Mouse (Mus musculus) CH12.LX (cell line): Measurements from ENCODE around the gene Tekt4. TPM values are rescaled to one million over a fixed set of nuclear protein-coding genes. Genes with fewer than 3 reads are reported as not detected.

Experiments
- DNase-seq: peaks from one replicate; pipeline ENCODE4 v3.0.0-alpha.2; 2013; ENCODE audit errors: extremely low read depth
- H3K27ac ChIP-seq: 2 replicates; pipeline ENCODE4 v1.5.1; 2012; ENCODE audit warnings: low read depth, mild to moderate bottlenecking, control low read depth, moderate library complexity; ENCODE audit not compliant: insufficient read depth
- H3K27me3 ChIP-seq: replicated peaks from 2 replicates; pipeline ENCODE3; 2012; ENCODE audit warnings: inconsistent platforms
- H3K36me3 ChIP-seq, 2 experiments: replicated peaks in 1 of 2; 2 replicates each; pipeline versions ENCODE3 to v1.6.1; 2012; ENCODE audit warnings: inconsistent platforms in 1 of 2, low read length in 1 of 2, mild to moderate bottlenecking in 1 of 2, mixed read lengths in 1 of 2, moderate library complexity in 1 of 2; ENCODE audit not compliant: control insufficient read depth in 1 of 2, insufficient read depth in 1 of 2
- H3K4me1 ChIP-seq, 2 experiments: 2 replicates each; pipeline ENCODE4 v1.6.1; 2012; ENCODE audit warnings: inconsistent platforms in 1 of 2, moderate library complexity in 1 of 2; ENCODE audit not compliant: insufficient read depth in 2 of 2, control insufficient read depth in 1 of 2
- H3K4me2 ChIP-seq: 2 replicates; pipeline ENCODE4 v1.6.1; 2012; ENCODE audit warnings: low read depth, mild to moderate bottlenecking, control low read depth; ENCODE audit not compliant: poor library complexity, insufficient read depth, severe bottlenecking
- H3K4me3 ChIP-seq, 3 experiments: fragments of 150-350 bp in 1 of 3; sonication (generic) in 1 of 3; replicated peaks in 1 of 3; 2 replicates each; pipeline versions ENCODE3 to v1.5.1; 2011 to 2012; ENCODE audit warnings: low read depth in 2 of 3, low read length in 2 of 3, mild to moderate bottlenecking in 2 of 3, moderate library complexity in 2 of 3, control low read depth in 1 of 3, improper control_type of control experiment in 1 of 3, inconsistent platforms in 1 of 3, mixed read lengths in 1 of 3; ENCODE audit not compliant: poor library complexity in 1 of 3
- H3K79me2 ChIP-seq: replicated peaks from 2 replicates; pipeline ENCODE4 v1.6.1; 2012; ENCODE audit warnings: mild to moderate bottlenecking, moderate library complexity; ENCODE audit not compliant: control insufficient read depth, poor library complexity, insufficient read depth, severe bottlenecking; ENCODE audit errors: extremely low read depth
- H3K9ac ChIP-seq: 2 replicates; pipeline ENCODE4 v1.6.1; 2012; ENCODE audit warnings: low read depth, mild to moderate bottlenecking, control low read depth, moderate library complexity; ENCODE audit not compliant: insufficient read depth
- H3K9me3 ChIP-seq: replicated peaks from 2 replicates; pipeline ENCODE3; 2012; ENCODE audit warnings: low read length, inconsistent platforms, mixed read lengths
- BHLHE40 ChIP-seq: IDR thresholded peaks from 2 replicates; pipeline ENCODE4 v1.6.1; 2011; ENCODE audit warnings: mild to moderate bottlenecking, low read depth, low read length, improper control_type of control experiment
- CHD2 ChIP-seq: IDR thresholded peaks from 2 replicates; pipeline ENCODE4 v1.6.1; 2011; ENCODE audit warnings: low read length, improper control_type of control experiment
- CTCF ChIP-seq, 2 experiments: IDR thresholded peaks in 1 of 2; conservative IDR thresholded peaks in 1 of 2; 2 replicates each; pipeline ENCODE4 v1.5.1; 2011 to 2012; ENCODE audit warnings: low read depth in 2 of 2, low read length in 2 of 2, improper control_type of control experiment in 1 of 2, inconsistent platforms in 1 of 2, mild to moderate bottlenecking in 1 of 2, moderate library complexity in 1 of 2
- E2F4 ChIP-seq: IDR thresholded peaks from 2 replicates; pipeline ENCODE4 v1.6.1; 2011; ENCODE audit warnings: low read depth, low read length, improper control_type of control experiment; ENCODE audit not compliant: insufficient replicate concordance
- EP300 ChIP-seq: IDR thresholded peaks from 2 replicates; pipeline ENCODE4 v1.6.1; 2011; ENCODE audit warnings: low read length, improper control_type of control experiment
- ETS1 ChIP-seq: conservative IDR thresholded peaks from 2 replicates; pipeline ENCODE4 v1.6.1; 2012; ENCODE audit warnings: low read depth, mild to moderate bottlenecking, inconsistent platforms, low read length, improper control_type of control experiment, moderate library complexity
- GABPA ChIP-seq: IDR thresholded peaks from 2 replicates; pipeline ENCODE4 v1.6.1; 2012; ENCODE audit warnings: low read depth, low read length, improper control_type of control experiment, inconsistent platforms; ENCODE audit not compliant: insufficient replicate concordance
- HCFC1 ChIP-seq: IDR thresholded peaks from 2 replicates; pipeline ENCODE4 v1.6.1; 2012; ENCODE audit warnings: low read depth, mild to moderate bottlenecking, inconsistent platforms, low read length, improper control_type of control experiment
- JUND ChIP-seq: conservative IDR thresholded peaks from 2 replicates; pipeline ENCODE4 v1.6.1; 2011; ENCODE audit warnings: low read depth, low read length, improper control_type of control experiment
- KAT2A ChIP-seq: IDR thresholded peaks from 2 replicates; pipeline ENCODE4 v1.6.1; 2012; ENCODE audit warnings: low read length, improper control_type of control experiment, inconsistent platforms; ENCODE audit not compliant: insufficient replicate concordance
- MAFK ChIP-seq: IDR thresholded peaks from 2 replicates; pipeline ENCODE4 v1.6.1; 2011; ENCODE audit warnings: low read length, improper control_type of control experiment; ENCODE audit not compliant: insufficient replicate concordance
- MAX ChIP-seq: IDR thresholded peaks from 2 replicates; pipeline ENCODE4 v1.6.1; 2011; ENCODE audit warnings: low read length, improper control_type of control experiment
- MAZ ChIP-seq: IDR thresholded peaks from 2 replicates; pipeline ENCODE4 v1.6.1; 2012; ENCODE audit warnings: low read depth, mild to moderate bottlenecking, inconsistent platforms, low read length, improper control_type of control experiment, moderate library complexity
- MYC ChIP-seq: IDR thresholded peaks from 2 replicates; pipeline ENCODE4 v1.6.1; 2011; ENCODE audit warnings: low read depth, mild to moderate bottlenecking, improper control_type of control experiment, low read length
- NELFE ChIP-seq: IDR thresholded peaks from 2 replicates; pipeline ENCODE4 v1.6.1; 2011; ENCODE audit warnings: low read depth, low read length, improper control_type of control experiment
- NRF1 ChIP-seq: IDR thresholded peaks from 2 replicates; pipeline ENCODE4 v1.6.1; 2014; ENCODE audit warnings: low read depth, mild to moderate bottlenecking, inconsistent platforms, low read length, improper control_type of control experiment, moderate library complexity
- POLR2A ChIP-seq: IDR thresholded peaks from 2 replicates; pipeline ENCODE4 v1.6.1; 2011; ENCODE audit warnings: low read depth, mild to moderate bottlenecking, improper control_type of control experiment, low read length
- POLR2AphosphoS2 ChIP-seq: IDR thresholded peaks from 2 replicates; pipeline ENCODE4 v1.6.1; 2011; ENCODE audit warnings: low read depth, low read length, improper control_type of control experiment
- RCOR1 ChIP-seq: conservative IDR thresholded peaks from 2 replicates; pipeline ENCODE4 v1.6.1; 2012; ENCODE audit warnings: low read depth, mild to moderate bottlenecking, inconsistent platforms, low read length, improper control_type of control experiment
- SIN3A ChIP-seq: IDR thresholded peaks from 2 replicates; pipeline ENCODE4 v1.6.1; 2012; ENCODE audit warnings: low read length, improper control_type of control experiment, inconsistent platforms
- SMC3 ChIP-seq: IDR thresholded peaks from 2 replicates; pipeline ENCODE4 v1.6.1; 2011; ENCODE audit warnings: low read depth, low read length, improper control_type of control experiment
- TBP ChIP-seq: conservative IDR thresholded peaks from 2 replicates; pipeline ENCODE4 v1.6.1; 2011; ENCODE audit warnings: low read depth, low read length, improper control_type of control experiment
- TCF12 ChIP-seq: IDR thresholded peaks from 2 replicates; pipeline ENCODE4 v1.6.1; 2014; ENCODE audit warnings: low read depth, mild to moderate bottlenecking, inconsistent platforms, low read length, improper control_type of control experiment
- UBTF ChIP-seq: IDR thresholded peaks from 2 replicates; pipeline ENCODE4 v1.6.1; 2012; ENCODE audit warnings: low read depth, mild to moderate bottlenecking, inconsistent platforms, low read length, improper control_type of control experiment, moderate library complexity
- USF1 ChIP-seq: IDR thresholded peaks from 2 replicates; pipeline ENCODE4 v1.6.1; 2014; ENCODE audit warnings: low read depth, mild to moderate bottlenecking, inconsistent platforms, low read length, improper control_type of control experiment
- USF2 ChIP-seq: conservative IDR thresholded peaks from 2 replicates; pipeline ENCODE4 v1.6.1; 2011; ENCODE audit warnings: low read depth, low read length, improper control_type of control experiment
- ZC3H11A ChIP-seq: IDR thresholded peaks from 2 replicates; pipeline ENCODE4 v1.6.1; 2012; ENCODE audit warnings: low read depth, mild to moderate bottlenecking, inconsistent platforms, low read length, improper control_type of control experiment
- ZKSCAN1 ChIP-seq: IDR thresholded peaks from 2 replicates; pipeline ENCODE4 v1.6.1; 2012; ENCODE audit warnings: low read depth, inconsistent platforms, low read length, improper control_type of control experiment, borderline replicate concordance
- ZMIZ1 ChIP-seq: IDR thresholded peaks from 2 replicates; pipeline ENCODE4 v1.6.1; 2012; ENCODE audit warnings: low read depth, mild to moderate bottlenecking, inconsistent platforms, low read length, improper control_type of control experiment
- ZNF384 ChIP-seq: IDR thresholded peaks from 2 replicates; pipeline ENCODE4 v1.6.1; 2012; ENCODE audit warnings: low read depth, low read length, improper control_type of control experiment, inconsistent platforms
- dilution Hi-C: fragments of 300-500 bp; cut with MboI; formaldehyde crosslinking; loops from 2 replicates; pipeline ENCODE4 v1.14.3; 2020; ENCODE audit warnings: low sequenced_read_pairs; ENCODE audit not compliant: extremely low pct_unique_long_range_greater_than_20kb, extremely low pct_ligation_motif_present
- in situ Hi-C: fragments of 300-500 bp; cut with MboI; formaldehyde crosslinking; loops from 3 replicates; pipeline ENCODE4 v1.14.3; 2019; ENCODE audit warnings: low sequenced_read_pairs, low pct_ligation_motif_present, low pct_unique_long_range_greater_than_20kb, mixed read lengths
- polyA plus RNA-seq: library from polyadenylated mRNA; unstranded; fragments of >175 nt; gene quantifications from 2 replicates; pipeline ENCODE4 v1.2.1, GENCODE M21; 2012; ENCODE audit warnings: low read depth; ENCODE audit not compliant: insufficient read length
- total RNA-seq, 2 experiments: library from RNA; depleted of rRNA; stranded (reverse); fragments of 300-350 nt in 1 of 2; fragments of >200 nt in 1 of 2; gene quantifications; 2 replicates each; pipeline ENCODE4 v1.2.3; 2012 to 2014

The Tekt4 gene
- total and polyA plus RNA-seq, 3 experiments = not detected

- Histone ChIP-seq H3K4me2 (no peak overlapping the region), H3K79me2 (no peaks in the 10 kb centered on the region), H3K27ac (no peak overlapping the region)
- TF ChIP-seq CTCF (conservative IDR thresholded peaks at IDR 0.05 in 1 of 2, IDR thresholded peaks at IDR 0.05 in 1 of 2; ENCODE audit: low read depth in 2 of 2, low read length in 2 of 2) = no peak
- no peak for TF ChIP-seq TBP
- no peak for TF ChIP-seq MYC
- TF ChIP-seq ZC3H11A = no peak
- TF ChIP-seq POLR2A = no peak
- TF ChIP-seq MAX = no peak
- TF ChIP-seq SIN3A = no peak
- TF ChIP-seq RCOR1 = no peak
- TF ChIP-seq ZNF384 = no peak
- TF ChIP-seq ZMIZ1 = no peak
- no peak for TF ChIP-seq HCFC1
- no peak for TF ChIP-seq CHD2
- no peak for TF ChIP-seq MAZ
- no peak for TF ChIP-seq NELFE
- no peak for TF ChIP-seq E2F4
- TF ChIP-seq BHLHE40 = no peak
- no peak for TF ChIP-seq ZKSCAN1
- no peak for TF ChIP-seq ETS1
- TF ChIP-seq, all 38 proteins: peak for 0
- Histone ChIP-seq H3K36me3 (no peaks in the 10 kb centered on the region), H3K9ac (no peak overlapping the region), H3K27me3 (peaks cover 93% of the 10 kb centered on the region), H3K4me3 (no peak overlapping the region), H3K4me1 (no peaks in the 10 kb centered on the region), H3K9me3 (no peaks in the 10 kb centered on the region)
- in situ Hi-C loops (no loop called here), dilution Hi-C loops (no loop called here)
- no peak for DNase-seq
These were observed 26.4 kb downstream of the Tekt4 start for GRCm38 (mm10) chr17:25480820-25481219.

- Histone ChIP-seq H3K27ac (no peak overlapping the region), H3K79me2 (no peaks in the 10 kb centered on the region), H3K27me3 (peaks cover 89% of the 10 kb centered on the region), H3K9me3 (no peaks in the 10 kb centered on the region), H3K4me1 (no peaks in the 10 kb centered on the region), H3K9ac (no peak overlapping the region), H3K4me2 (no peak overlapping the region), H3K4me3 (no peak overlapping the region), H3K36me3 (no peaks in the 10 kb centered on the region)
- in situ Hi-C loops = no loop called here
- TF ChIP-seq NELFE = no peak
- no peak for TF ChIP-seq USF1
- TF ChIP-seq GABPA = no peak
- TF ChIP-seq EP300 = no peak
- no peak for TF ChIP-seq POLR2AphosphoS2
- TF ChIP-seq JUND = no peak
- TF ChIP-seq TCF12 = no peak
- no peak for TF ChIP-seq UBTF
- no peak for TF ChIP-seq USF2
- TF ChIP-seq SMC3 = no peak
- TF ChIP-seq HCFC1 = no peak
- no peak for TF ChIP-seq ZKSCAN1
- no peak for TF ChIP-seq NRF1
- no peak for TF ChIP-seq E2F4
- TF ChIP-seq MAFK = no peak
- TF ChIP-seq ZNF384 = no peak
- TF ChIP-seq ZMIZ1 = no peak
- no peak for TF ChIP-seq KAT2A
- dilution Hi-C loops = no loop called here
- DNase-seq = no peak
These were observed 27.7 kb downstream of the Tekt4 start for GRCm38 (mm10) chr17:25482092-25482491.
